Mouse (Mus musculus) kidney, adult 2 months (tissue): ENCODE results near the gene Qpct.

Experiments used
- CTCF ChIP-seq: fragments of 200-500 bp; conservative IDR thresholded peaks from 2 replicates; pipeline ENCODE4 v1.5.1; 2011; ENCODE audit warnings: low read depth, mild to moderate bottlenecking, control low read depth, low read length, moderate library complexity, mixed read lengths; ENCODE audit not compliant: insufficient read depth, insufficient read length
- POLR2A ChIP-seq: fragments of 200-500 bp; IDR thresholded peaks from one replicate; pipeline ENCODE4 v1.6.1; 2011; ENCODE audit warnings: low read depth, low read length, control low read depth

DNA sequence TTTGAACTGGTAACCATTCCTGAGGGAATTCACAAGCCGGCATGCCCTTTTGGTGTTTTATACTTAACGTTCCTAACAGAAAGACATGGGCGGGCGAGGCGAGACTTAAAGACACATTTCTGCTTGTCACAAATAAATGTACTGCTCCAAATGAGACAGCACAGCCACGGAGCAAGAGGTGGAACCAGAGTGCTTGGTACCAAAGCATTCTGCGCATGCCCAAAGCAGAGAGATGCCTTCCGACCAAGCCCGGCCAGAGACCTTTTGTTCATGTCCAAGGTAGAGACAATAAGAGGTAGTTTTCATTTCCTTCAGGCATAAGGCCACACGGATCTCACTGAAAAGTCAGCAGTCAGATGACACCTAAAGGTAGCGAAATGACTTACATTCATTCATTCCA is 20.2 kb downstream of the Qpct start:
- no peak for TF ChIP-seq CTCF
- TF ChIP-seq POLR2A: no peak
